Mouse (Mus musculus) heart, adult 8-10 months (tissue): Measurements from ENCODE around the gene Nepro. TPM values are rescaled to one million over a fixed set of nuclear protein-coding genes. Genes with fewer than 3 reads are reported as not detected.
A peak's percentile ranks its signal among the peaks of the same experiment; 100 is the strongest.

Experiments
- DNase-seq: peaks from one replicate; pipeline ENCODE4 v3.0.0; 2022; ENCODE audit warnings: low spot score
- total RNA-seq, 4 experiments: library from RNA; stranded (reverse); gene quantifications; 2 replicates each; pipeline ENCODE4 v1.2.4; 2022

Gene Nepro
- total RNA-seq = 1 to 10 TPM; 4.1 to 6.4 (median 5.2) TPM

DNA sequence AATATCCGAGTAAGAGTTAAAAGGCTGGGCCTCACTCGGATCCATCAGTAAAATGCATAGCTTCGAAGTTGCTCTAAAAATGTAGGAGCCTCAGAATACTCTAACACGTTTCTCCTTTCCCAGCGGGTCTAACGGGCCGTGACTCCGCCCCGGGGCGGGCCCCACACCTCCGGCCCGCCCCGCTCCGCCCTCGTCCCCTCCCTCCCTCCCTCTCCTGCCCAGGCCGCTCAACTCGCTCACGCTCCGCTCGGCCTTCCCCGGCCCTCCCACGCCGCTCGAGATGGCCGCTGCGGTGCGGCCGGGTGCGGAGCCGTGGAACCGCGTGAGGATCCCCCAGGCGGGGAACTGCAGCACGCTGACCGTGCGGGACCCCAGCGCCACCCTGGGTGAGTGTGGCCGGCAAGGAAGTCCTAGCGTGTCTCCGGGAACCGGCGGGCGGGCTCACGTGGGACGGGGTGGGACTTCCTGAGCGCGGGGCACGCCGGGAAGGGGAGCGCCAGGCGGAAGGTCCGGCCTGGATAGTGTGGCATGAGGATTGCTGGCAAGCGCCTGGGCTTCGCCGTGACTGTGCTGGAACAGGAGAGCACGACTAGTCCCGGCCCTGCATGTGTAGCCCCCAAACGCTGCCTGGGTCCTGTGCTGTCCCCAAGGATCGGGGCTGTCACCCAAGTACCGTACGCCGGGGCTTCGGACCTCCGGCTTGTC, at the start of gene Nepro:
Gene Nepro, plus strand, starts transcription at position 219 of the 705 bp plus-strand sequence.
- peak; percentile 94 for DNase-seq

DNA sequence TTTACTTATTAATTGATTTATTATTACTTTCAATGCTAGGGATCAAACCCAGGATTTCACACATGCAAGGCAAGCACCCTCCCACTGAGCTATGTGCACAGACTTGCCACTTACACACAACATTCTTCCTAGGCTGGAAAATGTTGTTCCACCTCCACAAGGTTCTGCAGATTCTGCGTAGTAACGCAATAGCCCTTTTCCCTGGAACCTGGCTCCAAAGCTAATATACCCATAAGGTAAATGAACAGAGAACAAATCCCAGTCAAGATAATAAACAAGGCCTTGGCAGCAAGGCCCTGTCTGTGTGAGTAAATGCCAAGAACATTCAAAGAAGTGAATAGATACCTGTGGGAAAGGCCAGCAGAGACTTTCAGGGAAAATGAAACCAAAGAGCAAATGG, 47.7 kb upstream of the Nepro start:
- DNase-seq = no peak

GRCm38 (mm10) chr16:44679082-44679481, 45.0 kb upstream of the Nepro start:
- no peak for DNase-seq

GRCm38 (mm10) chr16:44679503-44679971, 44.6 kb upstream of the Nepro start:
- DNase-seq = no peak

- peak; percentile 73 for DNase-seq
These were observed 43.2 kb upstream of the Nepro start for GRCm38 (mm10) chr16:44680756-44681498.

- no peak for DNase-seq
These were observed 39.5 kb upstream of the Nepro start for GRCm38 (mm10) chr16:44684646-44685045.

- DNase-seq = no peak
These were observed 38.7 kb upstream of the Nepro start for GRCm38 (mm10) chr16:44685401-44685800.

DNA sequence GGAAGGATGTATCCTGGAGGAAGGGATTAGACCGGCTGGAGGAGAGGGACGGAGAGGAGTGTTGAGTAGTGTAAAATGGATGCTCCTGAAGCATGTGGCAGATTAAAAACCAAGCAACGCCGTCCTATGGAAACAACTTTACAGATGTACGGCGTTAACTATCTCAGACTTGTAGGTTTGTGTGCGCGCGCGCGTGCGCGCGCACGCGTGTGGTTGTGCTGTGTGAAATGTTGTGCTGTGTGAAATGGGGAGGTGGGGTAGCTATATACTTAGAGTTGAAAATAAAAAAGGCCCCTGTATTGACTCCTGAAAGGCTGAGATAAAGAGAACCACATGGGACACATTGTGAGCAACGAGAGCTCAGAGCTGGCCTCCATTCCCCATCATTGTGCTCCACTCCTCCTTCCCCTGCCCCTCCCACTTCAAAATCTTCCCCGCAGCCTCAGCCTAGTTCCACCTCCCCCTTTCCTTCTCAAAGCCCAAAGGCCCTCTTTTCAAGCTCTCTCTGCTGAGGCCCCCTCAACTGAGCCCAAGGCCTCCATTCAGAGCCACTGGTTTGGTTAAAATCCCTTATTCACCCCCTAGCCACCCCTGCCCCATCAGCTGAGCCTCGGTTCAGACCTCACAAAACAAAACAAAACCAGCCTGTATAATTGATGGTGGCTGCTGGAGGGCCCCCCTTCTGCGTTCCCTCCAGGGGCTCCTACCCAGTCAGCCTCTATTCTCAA, 36.9 kb upstream of the Nepro start:
- no peak for DNase-seq

DNA sequence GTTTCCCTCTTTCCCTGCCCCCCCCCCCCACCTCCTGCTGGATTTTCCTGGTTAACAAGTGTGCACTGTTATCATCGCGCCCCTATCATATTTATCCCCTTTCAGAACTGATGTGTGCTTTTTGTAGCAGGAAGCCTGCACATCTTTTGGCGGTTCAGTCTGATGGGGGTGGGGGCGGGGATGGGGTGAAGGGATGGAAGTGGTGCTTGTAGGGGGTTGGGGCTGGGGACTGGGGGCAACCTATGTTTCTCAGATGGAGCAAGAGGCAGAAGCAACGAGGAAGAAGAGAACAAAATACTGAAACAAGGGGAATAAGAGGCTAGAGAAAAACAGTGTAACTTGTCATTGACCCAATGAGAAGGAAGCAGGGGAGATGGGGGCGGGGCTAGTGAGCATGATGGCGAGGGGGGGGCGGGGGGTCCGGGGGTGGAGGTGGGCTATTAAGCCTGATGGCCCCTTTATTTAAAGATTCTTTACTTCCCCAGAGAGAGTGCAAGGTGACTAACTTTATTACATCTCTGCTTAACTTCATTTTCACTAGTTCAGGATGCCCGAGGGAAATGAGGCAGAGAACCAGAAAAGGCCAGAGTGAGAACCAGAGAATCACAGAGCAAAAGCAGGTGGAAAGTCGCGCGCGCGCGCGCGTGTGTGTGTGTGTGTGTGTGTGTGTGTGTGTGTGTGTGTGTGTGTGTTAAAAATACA, 36.2 kb upstream of the Nepro start:
- DNase-seq = no peak

GRCm38 (mm10) chr16:44688507-44688906, 35.6 kb upstream of the Nepro start:
- no peak for DNase-seq

GRCm38 (mm10) chr16:44690501-44690900, 33.6 kb upstream of the Nepro start:
- no peak for DNase-seq

- DNase-seq = no peak
These were observed 33.0 kb upstream of the Nepro start for GRCm38 (mm10) chr16:44691066-44691465.

- peak; percentile 48 for DNase-seq
These were observed 32.5 kb upstream of the Nepro start for GRCm38 (mm10) chr16:44691561-44692141.

- no peak for DNase-seq
These were observed 31.6 kb upstream of the Nepro start for GRCm38 (mm10) chr16:44692541-44692940.

DNA sequence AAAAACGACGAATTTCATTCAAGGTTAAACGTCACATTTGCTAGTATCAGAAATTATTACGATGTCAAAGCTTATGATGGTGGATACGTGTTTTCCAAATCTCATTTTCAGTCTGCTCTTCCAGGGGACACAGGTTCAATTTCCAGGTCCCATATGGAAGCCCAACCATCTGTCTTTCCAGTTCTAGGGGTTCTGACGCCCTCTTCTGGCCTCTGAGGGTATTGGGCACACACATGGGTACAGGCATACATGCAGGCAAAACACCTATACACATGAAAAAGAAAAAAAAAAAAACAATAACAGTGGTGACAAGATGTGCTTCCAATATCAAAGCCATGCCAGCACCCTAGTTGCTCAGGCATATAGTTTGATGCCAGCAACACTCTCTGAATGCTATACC, 30.4 kb upstream of the Nepro start:
- DNase-seq = no peak

DNA sequence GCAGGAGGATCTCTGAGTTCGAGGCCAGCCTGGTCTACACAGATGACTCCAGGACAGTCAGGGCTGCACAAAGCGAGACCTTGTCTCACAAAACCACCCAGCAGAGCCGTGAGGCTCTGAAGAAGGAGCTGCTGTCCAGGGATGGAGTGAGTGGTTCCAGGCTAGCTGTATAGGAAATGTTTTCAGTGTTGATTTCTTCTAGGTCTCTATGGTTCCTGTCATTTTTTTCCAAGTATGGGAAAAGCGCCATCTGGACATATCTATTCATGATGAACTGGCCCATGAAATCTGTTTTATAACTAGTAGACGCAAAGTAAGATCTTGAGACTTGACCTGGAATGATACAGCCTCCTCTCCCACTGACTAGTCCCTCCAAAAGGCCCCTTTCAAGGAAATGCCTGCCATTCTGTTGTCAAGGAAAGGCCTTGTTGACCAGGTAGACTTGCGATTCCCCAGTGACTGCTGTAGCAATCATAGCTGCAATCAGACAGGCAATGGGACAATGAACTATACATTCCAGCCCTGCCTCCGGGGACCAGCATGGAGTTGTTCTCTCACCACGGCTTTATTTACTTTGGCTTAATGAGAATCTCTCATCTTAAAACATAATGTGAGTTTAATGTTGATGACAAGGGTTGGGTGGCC, 28.8 kb upstream of the Nepro start:
- DNase-seq = no peak

DNA sequence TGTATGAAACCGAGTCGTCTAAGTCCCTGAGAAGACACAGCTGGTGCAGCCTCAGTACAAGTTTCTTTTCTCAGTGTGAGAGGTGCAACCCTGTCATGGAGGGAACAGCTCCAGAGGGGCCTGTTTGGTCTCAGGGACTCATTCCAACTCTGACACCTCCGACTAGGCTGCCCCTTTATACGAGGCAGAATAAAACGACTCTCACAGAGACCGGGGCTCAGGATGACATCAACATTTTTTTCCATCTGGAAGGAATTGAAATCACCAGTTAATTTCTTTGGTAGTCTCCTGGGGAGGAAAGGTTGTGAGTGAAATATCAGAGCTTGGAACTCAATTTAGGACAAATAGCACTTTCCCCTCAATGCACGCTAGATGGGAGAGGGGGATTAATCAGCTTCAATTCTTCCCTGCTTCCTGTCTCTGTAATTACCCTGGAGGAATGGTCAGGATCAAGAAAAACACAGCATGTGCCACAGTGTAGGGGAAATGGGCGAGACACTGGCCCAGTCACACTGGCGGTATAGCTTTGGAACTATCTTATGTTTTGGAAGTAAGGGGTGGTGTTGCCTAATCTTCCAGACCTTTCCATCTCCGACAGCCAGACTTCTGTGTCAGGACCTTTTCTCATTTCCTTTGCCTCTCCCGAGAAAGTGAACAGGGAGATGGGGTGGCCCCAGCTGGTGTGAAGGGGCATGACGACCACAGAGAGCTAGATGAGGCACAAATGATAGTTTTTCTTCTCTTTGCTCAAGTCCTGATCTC, 28.1 kb upstream of the Nepro start:
- DNase-seq = peak; percentile 68

- no peak for DNase-seq
These were observed 26.5 kb upstream of the Nepro start for GRCm38 (mm10) chr16:44697473-44698205.

- no peak for DNase-seq
These were observed 22.9 kb upstream of the Nepro start for GRCm38 (mm10) chr16:44701155-44701554.
